Mouse (Mus musculus) brain, embryonic 14.5 days (tissue): Measurements from ENCODE around the gene Slc16a1.

Experiments
- CTCF ChIP-seq: fragments of 200-500 bp; IDR thresholded peaks from 2 replicates; pipeline ENCODE4 v1.5.1; 2012; ENCODE audit warnings: inconsistent platforms, mild to moderate bottlenecking, moderate library complexity, borderline replicate concordance; ENCODE audit not compliant: insufficient read depth, insufficient read length; ENCODE audit errors: extremely low read depth
- POLR2A ChIP-seq: fragments of 200-500 bp; IDR thresholded peaks from 2 replicates; pipeline ENCODE4 v1.6.1; 2012; ENCODE audit warnings: mild to moderate bottlenecking, inconsistent platforms, borderline replicate concordance; ENCODE audit not compliant: poor library complexity, insufficient read depth, insufficient read length, severe bottlenecking; ENCODE audit errors: extremely low read depth

DNA sequence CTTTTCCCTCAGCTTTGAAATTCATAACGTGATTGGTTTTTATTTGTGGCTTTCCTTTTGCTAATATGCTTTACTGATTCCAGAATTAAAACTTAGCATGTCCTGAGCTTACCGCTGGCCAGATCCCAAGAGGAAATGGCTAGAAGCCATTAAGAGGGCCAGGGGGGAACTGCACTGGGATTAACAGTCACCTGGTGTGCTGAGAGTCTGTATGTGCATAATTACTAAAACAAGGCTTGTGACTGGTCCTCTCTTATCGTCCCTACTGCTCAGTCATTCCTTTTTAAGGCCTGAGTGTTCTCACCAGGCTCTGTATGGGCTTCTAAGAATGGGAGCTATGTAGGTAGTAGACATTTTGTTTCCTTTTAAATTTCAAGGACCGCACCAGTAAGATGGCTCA is 23.5 kb downstream of the Slc16a1 start:
- TF ChIP-seq POLR2A = no peak
- TF ChIP-seq CTCF = no peak
